Mouse (Mus musculus) lung, postnatal 0 days (tissue): ENCODE data around the gene Txk.

Experiments used
- CTCF ChIP-seq: IDR thresholded peaks from 2 replicates; pipeline ENCODE4 v1.5.1; 2016; ENCODE audit warnings: antibody characterized with exemption, mild to moderate bottlenecking
- EP300 ChIP-seq: IDR thresholded peaks from 2 replicates; pipeline ENCODE4 v1.6.1; 2016; ENCODE audit warnings: antibody characterized with exemption, mild to moderate bottlenecking, control low read depth

DNA sequence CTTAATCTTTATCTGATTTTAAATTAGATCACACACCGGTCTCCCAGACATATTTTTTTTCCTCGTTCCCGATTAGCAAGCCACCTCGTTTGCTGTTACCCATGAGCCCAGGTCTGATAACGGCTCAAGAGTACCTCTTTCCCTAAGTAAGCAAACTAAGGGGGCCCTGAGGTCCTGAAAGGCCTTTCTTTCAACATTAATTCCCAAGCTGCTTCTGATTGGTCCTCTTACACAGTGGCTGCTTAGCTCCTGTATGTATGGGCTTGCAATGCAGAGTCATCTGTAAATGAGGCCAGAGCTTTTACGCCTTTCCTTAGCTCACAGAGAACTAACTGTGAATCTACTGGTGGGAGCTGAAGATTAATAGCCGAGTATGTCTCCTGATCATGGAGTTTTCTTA, 15.7 kb downstream of the Txk start:
- no peak for TF ChIP-seq EP300
- no peak for TF ChIP-seq CTCF
